11 mouse cellular contexts compared by ENCODE assay signal in the genomic region with DNA sequence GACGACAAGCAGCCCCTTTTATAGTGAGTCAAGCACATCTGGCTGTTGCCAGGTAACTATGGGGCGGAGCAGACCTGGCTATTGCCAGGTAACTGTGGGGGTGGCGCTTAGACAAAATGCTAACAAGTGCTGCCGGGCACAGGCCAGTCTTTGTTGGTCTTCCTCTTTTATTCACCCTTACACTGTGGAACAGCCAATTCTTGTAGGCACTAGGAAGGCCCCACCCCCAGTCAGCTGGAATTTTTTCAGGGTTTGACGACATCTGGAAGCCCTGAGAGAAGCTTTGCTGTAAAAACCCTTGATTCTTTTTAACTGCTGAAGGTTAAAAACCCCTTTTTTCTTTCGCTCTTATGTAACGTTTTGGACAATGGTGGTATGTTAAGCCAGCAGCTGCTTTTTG. TPM values are rescaled to one million over a fixed set of nuclear protein-coding genes. Genes with fewer than 3 reads are reported as not detected.
DNase-seq lines count a peak whose midpoint lies in the region; ATAC-seq and TF ChIP-seq lines count a peak whose summit lies in the region.
"Had no signal": no experiment of that assay in that cellular context is flagged by ENCODE, and none has a peak within 500 bp of the region (broad histone marks: within the 10 kb centered on the region; RNA-seq: fewer than 3 reads in every experiment).

No protein-coding gene starts in this region.

- peaks cover 22% of the 10 kb centered on the region for H3K4me1 ChIP-seq in heart, embryonic 10.5 days
- peaks cover 3 to 6% of the 10 kb centered on the region in 2 experiments for H3K4me1 ChIP-seq in CH12.LX (ENCODE audit: control insufficient read depth in 1 of 2, insufficient read depth in 2 of 2)

- no peak for TF ChIP-seq CTCF in CH12.LX (conservative IDR thresholded peaks at IDR 0.05 in 1 of 2, IDR thresholded peaks at IDR 0.05 in 1 of 2; ENCODE audit: low read depth in 2 of 2, low read length in 2 of 2)

- H3K79me2 ChIP-seq in CH12.LX (replicated peaks; ENCODE audit: control insufficient read depth, extremely low read depth, insufficient read depth, poor library complexity, severe bottlenecking), result no peaks in the 10 kb centered on the region

- no peak for TF ChIP-seq RAD21 in CH12.LX (IDR thresholded peaks at IDR 0.05; ENCODE audit: low read depth, low read length)

- H3K4me3 ChIP-seq in heart, embryonic 10.5 days, result no peak overlapping the region
- no peak overlapping the region for H3K4me3 ChIP-seq in CH12.LX (replicated peaks in 1 of 3; ENCODE audit: low read depth in 2 of 3, low read length in 2 of 3, poor library complexity in 1 of 3)

- H3K27me3 ChIP-seq in heart, embryonic 10.5 days (ENCODE audit: insufficient read depth, poor library complexity, severe bottlenecking), result peaks cover 45% of the 10 kb centered on the region
- H3K27me3 ChIP-seq in CH12.LX (replicated peaks), result no peaks in the 10 kb centered on the region

- WGBS in heart, embryonic 10.5 days, result 15% methylated on average over 7 of the region's 7 CpGs

- ATAC-seq in erythroblast, adult 5-6 weeks (replicated peaks; ENCODE audit: low FRiP score, poor library complexity, severe bottlenecking), result 0 out of 2 replicates have a peak, but pooled peaks have one; percentile 3
- ATAC-seq: inflammation-experienced regulatory T-cells, adult 6 months had no signal

- in situ Hi-C loops in CH12.LX (cut with MboI; ENCODE audit: low pct_ligation_motif_present, low pct_unique_long_range_greater_than_20kb, low sequenced_read_pairs), result no loop called here

- dilution Hi-C loops in CH12.LX (cut with MboI; ENCODE audit: extremely low pct_ligation_motif_present, extremely low pct_unique_long_range_greater_than_20kb, low sequenced_read_pairs), result no loop called here

- no peaks in the 10 kb centered on the region for H3K36me3 ChIP-seq in heart, embryonic 10.5 days
- no peaks in the 10 kb centered on the region for H3K36me3 ChIP-seq in CH12.LX (replicated peaks in 1 of 2; ENCODE audit: control insufficient read depth in 1 of 2, insufficient read depth in 1 of 2, low read length in 1 of 2)

- H3K9me3 ChIP-seq in heart, embryonic 10.5 days, result no peaks in the 10 kb centered on the region
- H3K9me3 ChIP-seq in CH12.LX (replicated peaks; ENCODE audit: low read length), result no peaks in the 10 kb centered on the region

- peak overlapping the region; percentile 16; the same call in 1 of the 2 replicates for H3K27ac ChIP-seq in heart, embryonic 10.5 days
- H3K27ac ChIP-seq in CH12.LX (ENCODE audit: insufficient read depth, low read depth), result no peak overlapping the region
- H3K27ac ChIP-seq: gastrocnemius, adult 2 months had no signal

- no peak overlapping the region for H3K9ac ChIP-seq in CH12.LX (ENCODE audit: insufficient read depth, low read depth)

- peak overlapping the region; percentile 83 for H3K4me2 ChIP-seq in CH12.LX (ENCODE audit: insufficient read depth, low read depth, poor library complexity, severe bottlenecking)

- no peak for DNase-seq in heart, embryonic 10.5 days (ENCODE audit: low spot score)
- DNase-seq in heart, adult 11 months, result no peak
- no peak for DNase-seq in CH12.LX (ENCODE audit: extremely low read depth)
- DNase-seq in lung, postnatal 10 days, result peak; percentile 31
- no peak for DNase-seq in thymus, adult 18-20 months
- DNase-seq in layer of hippocampus, postnatal 36 days, result no peak
- DNase-seq in left cerebral cortex, adult 8-10 months (ENCODE audit: low spot score in 2 of 2), result no peak
- DNase-seq: cerebellum, postnatal 25 days; gastrocnemius, adult 2 months had no signal

- TF ChIP-seq EP300 in CH12.LX (IDR thresholded peaks at IDR 0.05; ENCODE audit: low read length), result no peak

- TF ChIP-seq POLR2A in CH12.LX (IDR thresholded peaks at IDR 0.05; ENCODE audit: low read depth, low read length), result no peak

TF ChIP-seq in CH12.LX, 34 proteins besides CTCF, POLR2A, EP300 and RAD21:
- TF ChIP-seq KAT2A (IDR thresholded peaks at IDR 0.05; ENCODE audit: insufficient replicate concordance, low read length) (no peak), NELFE (IDR thresholded peaks at IDR 0.05; ENCODE audit: low read depth, low read length) (no peak)

RNA-seq across cellular contexts. Expression of gene Cpeb3, which starts 30.2 kb away (rescaled TPM):
- 2.6 and 3.7 TPM in 2 replicates for polyA plus RNA-seq in heart, embryonic 10.5 days (2016; fragmentation: Nextera tagmentation; extraction: Ambion mirVana)
- total RNA-seq in CH12.LX (2012; rRNA removed) (3.0 and 3.1 TPM in 2 replicates), CH12.LX (2014; rRNA removed) (1.2 and 1.5 TPM in 2 replicates)
- polyA plus RNA-seq in CH12.LX (2012; ENCODE audit: insufficient read length, low read depth), result 1.4 and 1.5 TPM in 2 replicates
- total RNA-seq in erythroblast, adult 5-6 weeks (2015; ENCODE audit: low replicate concordance), result 76.5 and 113 TPM in 2 replicates
- total RNA-seq in erythroblast, adult 5-6 weeks (2017; ENCODE audit: low replicate concordance), result 90.5 and 97.3 TPM in 2 replicates
- 10 to 100 TPM; 73.2 to 80.7 TPM for total RNA-seq in layer of hippocampus, postnatal 36 days (2021)
- 10 to 100 TPM; 83.3 to 89.9 (median 85.4) TPM for total RNA-seq in left cerebral cortex, adult 8-10 months (2022)
- polyA plus RNA-seq: inflammation-experienced regulatory T-cells, adult 6 months had no signal

RNA-seq across cellular contexts. Expression of gene March5, which starts 31.3 kb away (rescaled TPM):
- 79.0 and 95.9 TPM in 2 replicates for polyA plus RNA-seq in heart, embryonic 10.5 days (2016; fragmentation: Nextera tagmentation; extraction: Ambion mirVana)
- total RNA-seq in CH12.LX (2012; rRNA removed) (111 and 137 TPM in 2 replicates), CH12.LX (2014; rRNA removed) (160 TPM in 2 replicates)
- polyA plus RNA-seq in CH12.LX (2012; ENCODE audit: insufficient read length, low read depth), result 118 and 130 TPM in 2 replicates
- 393 and 429 TPM in 2 replicates for total RNA-seq in erythroblast, adult 5-6 weeks (2015; ENCODE audit: low replicate concordance)
- total RNA-seq in erythroblast, adult 5-6 weeks (2017; ENCODE audit: low replicate concordance), result 510 and 553 TPM in 2 replicates
- 10 to 100 TPM; 84.4 to 87.6 TPM for total RNA-seq in layer of hippocampus, postnatal 36 days (2021)
- total RNA-seq in left cerebral cortex, adult 8-10 months (2022), result 10 to 100 TPM; 78.2 to 89.8 (median 82.3) TPM

Comparison
In these comparisons a context has a peak if more than half of its experiments do, and no peak if none do; other contexts are left out.
1. RNA of gene Cpeb3, which starts 30.2 kb away (total RNA-seq): 76.5 to 113 TPM in erythroblast, adult 5-6 weeks, 83.3 to 89.9 TPM in left cerebral cortex, adult 8-10 months and 73.2 to 80.7 TPM in layer of hippocampus, postnatal 36 days; 1.2 to 3.1 TPM in CH12.LX; every median in the first group is over 10 times any median in the second.